Mouse (Mus musculus) bone marrow macrophage, adult 2 months (primary cell): ENCODE data around the gene H2-DMa.

Source experiments
- CTCF ChIP-seq: IDR thresholded peaks from 2 replicates; pipeline ENCODE4 v1.5.1; 2012; ENCODE audit warnings: low read depth, mild to moderate bottlenecking, low read length, moderate library complexity
- POLR2A ChIP-seq: IDR thresholded peaks from 2 replicates; pipeline ENCODE4 v1.6.1; 2012; ENCODE audit warnings: mild to moderate bottlenecking, low read depth, low read length, borderline replicate concordance

DNA sequence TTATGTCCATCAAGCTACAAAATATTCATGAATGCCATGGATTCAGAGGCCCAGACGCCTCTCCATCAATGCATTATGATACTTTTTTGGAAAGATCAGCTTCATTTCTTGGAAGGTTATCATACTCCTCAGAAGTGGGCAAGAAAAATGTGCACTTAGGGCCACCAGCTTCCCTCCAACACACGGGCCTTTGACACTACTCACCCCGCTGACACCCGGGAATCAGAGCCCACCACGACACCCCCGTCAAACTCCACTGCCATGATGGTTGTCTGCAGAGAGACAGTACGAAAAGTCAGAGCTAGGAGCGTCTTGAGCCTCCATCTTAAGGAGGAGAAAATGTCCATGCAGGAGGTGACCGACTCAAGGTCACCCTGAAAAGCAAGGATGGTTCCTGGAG, 66.2 kb downstream of the H2-DMa start:
- TF ChIP-seq CTCF: no peak
- no peak for TF ChIP-seq POLR2A
